Mouse (Mus musculus): ENCODE measurements around the gene Gtf2e1.

DNA sequence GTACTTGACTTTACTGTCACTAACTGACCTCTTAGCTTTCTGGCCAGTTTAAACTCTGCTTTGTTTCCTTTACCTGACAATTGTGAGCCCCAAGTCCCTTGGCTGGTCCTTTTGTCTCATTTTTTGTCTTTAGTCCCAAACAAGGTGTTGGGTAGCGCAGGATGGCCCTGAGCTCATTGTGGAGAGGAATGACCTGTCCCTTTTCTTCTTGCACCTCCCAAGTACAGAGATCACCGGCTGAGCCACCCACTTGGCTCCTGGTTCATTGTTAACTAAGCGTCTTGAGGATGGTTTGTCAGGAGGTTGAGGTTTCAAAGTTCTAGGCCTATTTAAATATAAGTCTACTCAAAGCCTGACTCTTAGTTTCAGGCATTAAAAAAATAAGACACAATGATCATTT is 43.7 kb upstream of the Gtf2e1 start:
- TF ChIP-seq POLR2A (IDR thresholded peaks at IDR 0.05; ENCODE audit: borderline replicate concordance, insufficient read depth, low read length) (no peak), CTCF (IDR thresholded peaks at IDR 0.05; ENCODE audit: borderline replicate concordance, insufficient read depth, low read depth, low read length) (no peak)
